Mouse (Mus musculus) bone marrow, adult 2 months (tissue): Measurements from ENCODE around the gene Gapdh.

Source experiments
- CTCF ChIP-seq: fragments of 200-500 bp; IDR thresholded peaks from 2 replicates; pipeline ENCODE4 v1.5.1; 2011; ENCODE audit warnings: low read length, control low read depth; ENCODE audit not compliant: control insufficient read depth, insufficient read depth
- POLR2A ChIP-seq: fragments of 200-500 bp; IDR thresholded peaks from 2 replicates; pipeline ENCODE4 v1.6.1; 2011; ENCODE audit warnings: low read depth, mild to moderate bottlenecking, control low read depth, low read length, borderline replicate concordance; ENCODE audit not compliant: control insufficient read depth

GRCm38 (mm10) chr6:125186203-125186602, 19.9 kb upstream of the Gapdh start:
- TF ChIP-seq CTCF = no peak
- TF ChIP-seq POLR2A = no peak
